Mouse (Mus musculus): Measurements from ENCODE around the gene Fam129c.

- TF ChIP-seq CTCF (IDR thresholded peaks at IDR 0.05; ENCODE audit: control insufficient read depth, insufficient read depth, insufficient replicate concordance, low read depth, low read length) (no peak), POLR2A (IDR thresholded peaks at IDR 0.05; ENCODE audit: control insufficient read depth, low read depth, low read length) (no peak)
Observed at GRCm38 (mm10) chr8:71630761-71631160, 33.3 kb downstream of the Fam129c start.
